Mouse (Mus musculus) bone marrow, adult 2 months (tissue): ENCODE measurements around the gene Wdfy4.

Source experiments
- CTCF ChIP-seq: fragments of 200-500 bp; IDR thresholded peaks from 2 replicates; pipeline ENCODE4 v1.5.1; 2011; ENCODE audit warnings: low read length, control low read depth; ENCODE audit not compliant: control insufficient read depth, insufficient read depth
- POLR2A ChIP-seq: fragments of 200-500 bp; IDR thresholded peaks from 2 replicates; pipeline ENCODE4 v1.6.1; 2011; ENCODE audit warnings: low read depth, mild to moderate bottlenecking, control low read depth, low read length, borderline replicate concordance; ENCODE audit not compliant: control insufficient read depth

DNA sequence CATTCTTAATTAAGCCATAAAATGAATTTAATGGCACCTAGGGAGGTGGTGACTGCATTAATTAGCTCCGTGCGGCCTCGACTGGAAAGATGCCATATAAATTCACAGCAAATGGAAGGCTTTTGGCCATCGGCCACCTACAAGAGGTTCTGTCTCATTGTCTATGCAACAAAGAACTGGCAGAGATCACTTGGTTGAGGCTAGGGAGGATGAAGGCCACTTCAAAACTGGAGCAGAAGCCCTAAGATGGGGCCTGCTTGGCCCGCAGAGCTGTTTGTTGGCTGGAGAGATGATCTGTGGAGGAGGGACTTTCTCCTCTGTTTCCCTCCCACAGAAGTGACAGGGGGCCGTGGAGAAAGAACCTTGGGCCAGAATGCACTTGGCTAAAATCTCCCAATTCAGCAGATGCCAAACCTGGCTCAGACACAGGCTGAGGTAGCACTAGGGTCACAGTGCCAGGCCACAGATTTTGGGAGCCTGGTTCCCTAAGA is 103.9 kb downstream of the Wdfy4 start:
- TF ChIP-seq CTCF (no peak), POLR2A (no peak)
